Mouse (Mus musculus) regulatory T cell (primary cell): ENCODE data around the gene Usp35.

Source experiments
- in situ Hi-C: fragments of 300-600 bp; cut with MboI, MseI; formaldehyde crosslinking; loops from one replicate; pipeline ENCODE4 v1.15.1; 2025; ENCODE audit warnings: high pct_unique_total_duplicates

Gene Usp35

GRCm38 (mm10) chr7:97313364-97313995 lies 18.3 kb downstream of the Usp35 start:
- in situ Hi-C loops: no loop called here

GRCm38 (mm10) chr7:97312856-97313255 lies 19.0 kb downstream of the Usp35 start:
- in situ Hi-C loops: no loop called here

GRCm38 (mm10) chr7:97312196-97312595 lies 19.6 kb downstream of the Usp35 start:
- in situ Hi-C loops: no loop called here

- in situ Hi-C loops: no loop called here
Observed at GRCm38 (mm10) chr7:97311620-97312019, 20.2 kb downstream of the Usp35 start.

- in situ Hi-C loops: no loop called here
Observed at GRCm38 (mm10) chr7:97310341-97310635, 21.5 kb downstream of the Usp35 start.

- in situ Hi-C loops: no loop called here
Observed at GRCm38 (mm10) chr7:97309461-97310340, 22.1 kb downstream of the Usp35 start.

- in situ Hi-C loops: no loop called here
Observed at GRCm38 (mm10) chr7:97307546-97307945, 24.3 kb downstream of the Usp35 start.

- in situ Hi-C loops: no loop called here
Observed at GRCm38 (mm10) chr7:97306813-97307212, 25.0 kb downstream of the Usp35 start.

GRCm38 (mm10) chr7:97305206-97305605 lies 26.6 kb downstream of the Usp35 start:
- in situ Hi-C loops: no loop called here

- in situ Hi-C loops: loop anchor here (5.0 kb wide), 1 partner anchor 332 kb away; no protein-coding TSS in a partner anchor
Observed at GRCm38 (mm10) chr7:97304471-97304870, 27.3 kb downstream of the Usp35 start.

GRCm38 (mm10) chr7:97303614-97304013 lies 28.2 kb downstream of the Usp35 start:
- in situ Hi-C loops: loop anchor here (5.0 kb wide), 1 partner anchor 331 kb away; no protein-coding TSS in a partner anchor

GRCm38 (mm10) chr7:97302876-97303275 lies 28.9 kb downstream of the Usp35 start:
- in situ Hi-C loops: loop anchor here (5.0 kb wide), 1 partner anchor 331 kb away; no protein-coding TSS in a partner anchor

GRCm38 (mm10) chr7:97302261-97302660 lies 29.6 kb downstream of the Usp35 start:
- in situ Hi-C loops: loop anchor here (5.0 kb wide), 1 partner anchor 330 kb away; no protein-coding TSS in a partner anchor

GRCm38 (mm10) chr7:97301321-97301720 lies 30.5 kb downstream of the Usp35 start:
- in situ Hi-C loops: loop anchor here (5.0 kb wide), 1 partner anchor 329 kb away; no protein-coding TSS in a partner anchor

- in situ Hi-C loops: loop anchor here (5.0 kb wide), 1 partner anchor 329 kb away; no protein-coding TSS in a partner anchor
Observed at GRCm38 (mm10) chr7:97300914-97301313, 30.9 kb downstream of the Usp35 start.

GRCm38 (mm10) chr7:97298943-97299342 lies 32.9 kb downstream of the Usp35 start:
- in situ Hi-C loops: no loop called here

GRCm38 (mm10) chr7:97298279-97298678 lies 33.5 kb downstream of the Usp35 start:
- in situ Hi-C loops: no loop called here

GRCm38 (mm10) chr7:97297466-97297865 lies 34.4 kb downstream of the Usp35 start:
- in situ Hi-C loops: no loop called here

GRCm38 (mm10) chr7:97296986-97297385 lies 34.8 kb downstream of the Usp35 start:
- in situ Hi-C loops: no loop called here

GRCm38 (mm10) chr7:97271068-97271467 lies 60.8 kb downstream of the Usp35 start:
- in situ Hi-C loops: no loop called here

- in situ Hi-C loops: no loop called here
Observed at GRCm38 (mm10) chr7:97270367-97270766, 61.5 kb downstream of the Usp35 start.

GRCm38 (mm10) chr7:97262541-97262940 lies 69.3 kb downstream of the Usp35 start:
- in situ Hi-C loops: no loop called here
